Mouse (Mus musculus): Measurements from ENCODE around the gene Tnfaip1. TPM values are rescaled to one million over a fixed set of nuclear protein-coding genes. Genes with fewer than 3 reads are reported as not detected.

Gene Tnfaip1
- 15.2 TPM for polyA plus RNA-seq (2017; shearing (Covaris generic))

GRCm38 (mm10) chr11:78536080-78536689 lies at the start of gene Tnfaip1, which contains the start of gene Ift20:
Gene Tnfaip1, minus strand, starts transcription at chr11:78536332.
Gene Ift20, plus strand, starts transcription at chr11:78536361.

GRCm38 (mm10) chr11:78550168-78551058 lies 14.3 kb upstream of the Tnfaip1 start, which contains the start of gene Tmem97:
Gene Tmem97, minus strand, starts transcription at chr11:78550777.

DNA sequence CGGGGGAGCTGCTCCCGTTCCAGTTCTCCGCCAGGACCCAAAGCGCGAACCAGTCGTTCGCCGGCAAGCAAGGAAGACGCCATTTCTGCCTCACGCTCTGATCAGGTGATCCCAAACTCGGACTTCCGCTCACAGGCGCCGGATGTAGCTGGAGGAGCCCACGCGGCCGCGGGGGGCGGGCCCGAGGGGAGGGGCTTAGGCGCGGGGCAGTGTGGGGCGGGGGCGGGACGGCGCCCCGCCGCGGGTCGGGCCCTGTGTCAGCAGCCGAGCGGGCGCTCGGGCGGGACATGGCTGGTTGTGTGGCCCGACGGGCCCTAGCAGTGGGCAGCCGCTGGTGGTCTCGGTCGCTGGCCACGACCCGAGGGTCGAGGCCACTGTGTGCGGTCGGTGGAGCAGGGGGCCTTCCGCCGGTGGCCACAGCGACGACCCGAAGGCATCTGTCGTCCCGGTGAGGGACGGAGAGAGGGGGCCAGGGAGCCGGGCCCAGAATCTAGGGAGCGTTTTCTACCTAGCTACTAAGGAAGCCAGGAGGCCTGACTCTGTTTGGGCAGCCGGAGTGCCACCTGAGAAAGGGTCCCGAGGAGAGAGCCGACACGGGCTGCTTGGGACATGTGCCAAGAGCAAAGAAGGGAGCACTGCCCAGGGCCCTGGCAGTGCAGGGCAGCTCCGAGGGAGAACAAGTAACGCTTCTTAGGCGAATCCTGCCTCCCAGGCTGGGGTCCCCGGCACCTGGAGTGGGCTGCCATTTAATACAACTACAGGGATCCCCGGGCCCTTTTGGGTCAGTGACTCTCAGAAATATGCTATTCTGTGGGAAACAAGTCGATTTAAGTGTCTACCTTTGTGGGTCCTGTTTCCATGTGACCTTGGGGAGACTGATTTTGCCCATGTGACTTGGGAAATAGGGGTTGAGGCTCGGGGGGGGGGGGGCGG lies 23.8 kb downstream of the Tnfaip1 start, which contains the start of the genes Tmem199 and Poldip2:
Gene Tmem199, minus strand, starts transcription at position 148 of the 933 bp plus-strand sequence.
Gene Poldip2, plus strand, starts transcription at position 169 of the 933 bp plus-strand sequence.

GRCm38 (mm10) chr11:78502909-78503650 lies 33.1 kb downstream of the Tnfaip1 start, which contains the start of gene Sebox:
Gene Sebox, plus strand, starts transcription at chr11:78503447.

DNA sequence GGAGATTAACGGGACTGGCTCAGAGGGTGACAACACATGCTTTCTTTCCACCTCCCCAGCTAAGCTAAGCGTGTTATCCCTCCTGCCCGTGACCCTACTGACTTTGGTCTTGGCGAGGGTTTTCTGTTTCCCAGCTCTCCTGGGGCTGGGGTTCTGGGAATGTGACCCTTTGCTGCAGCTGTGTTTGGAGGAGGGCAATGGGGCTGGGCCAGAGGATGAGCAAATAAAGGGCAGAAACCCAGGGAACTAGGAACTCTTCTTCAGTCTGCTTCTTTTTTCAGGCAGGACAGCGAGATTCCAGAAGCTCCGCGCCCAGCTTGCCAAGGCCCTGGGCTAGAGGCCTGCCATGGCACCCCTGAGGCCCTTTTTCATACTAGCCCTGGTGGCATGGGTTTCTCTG lies 37.1 kb downstream of the Tnfaip1 start, which contains the start of gene Vtn:
Gene Vtn, plus strand, starts transcription at position 88 of the 400 bp plus-strand sequence.

GRCm38 (mm10) chr11:78497544-78498522 lies 38.3 kb downstream of the Tnfaip1 start, which contains the start of gene Sarm1:
Gene Sarm1, minus strand, starts transcription at chr11:78497754.

Other genes starting within 250 kb of the Tnfaip1 start
- gene BC030499, start 245.5 kb downstream of the Tnfaip1 start, polyA plus RNA-seq (2017; shearing (Covaris generic)): 0.52 TPM
- 0.88 TPM for gene Spag5, start 234.8 kb downstream of the Tnfaip1 start, polyA plus RNA-seq (2017; shearing (Covaris generic))
- gene Aldoc, start 213.4 kb downstream of the Tnfaip1 start, polyA plus RNA-seq (2017; shearing (Covaris generic)): 6.8 TPM
- 69.6 TPM for gene Pigs, start 207.9 kb downstream of the Tnfaip1 start, polyA plus RNA-seq (2017; shearing (Covaris generic))
- 29.6 TPM for gene Unc119, start 192.8 kb downstream of the Tnfaip1 start, polyA plus RNA-seq (2017; shearing (Covaris generic))
- gene Foxn1, start 149.8 kb downstream of the Tnfaip1 start, polyA plus RNA-seq (2017; shearing (Covaris generic)): 0.30 TPM
- not detected for gene Slc13a2, start 114.1 kb downstream of the Tnfaip1 start, polyA plus RNA-seq (2017; shearing (Covaris generic))
- 0.62 TPM for gene Slc46a1, start 70.6 kb downstream of the Tnfaip1 start, polyA plus RNA-seq (2017; shearing (Covaris generic))
- 2.6 TPM for gene Sarm1, start 38.6 kb downstream of the Tnfaip1 start, polyA plus RNA-seq (2017; shearing (Covaris generic))
- gene Vtn, start 37.2 kb downstream of the Tnfaip1 start, polyA plus RNA-seq (2017; shearing (Covaris generic)): not detected
- not detected for gene Sebox, start 32.9 kb downstream of the Tnfaip1 start, polyA plus RNA-seq (2017; shearing (Covaris generic))
- gene Tmem199, start 24.2 kb downstream of the Tnfaip1 start, polyA plus RNA-seq (2017; shearing (Covaris generic)): 17.1 TPM
- gene Poldip2, start 24.1 kb downstream of the Tnfaip1 start, polyA plus RNA-seq (2017; shearing (Covaris generic)): 33.7 TPM
- 61.7 TPM for gene Ift20, start within 50 bp of the Tnfaip1 start, polyA plus RNA-seq (2017; shearing (Covaris generic))
- gene Tmem97, start 14.4 kb upstream of the Tnfaip1 start, polyA plus RNA-seq (2017; shearing (Covaris generic)): 16.8 TPM
- gene Nlk, start 161.0 kb upstream of the Tnfaip1 start, polyA plus RNA-seq (2017; shearing (Covaris generic)): 5.7 TPM
- 20.7 TPM for gene Ccnq, start 215.4 kb upstream of the Tnfaip1 start, polyA plus RNA-seq (2017; shearing (Covaris generic))

Measured in effector memory CD4-positive, alpha-beta T cell, adult 7 months (primary cell).